Mouse (Mus musculus) spleen, postnatal 36 days (tissue): ENCODE measurements around the gene Hpcal1.

Experiments
- DNase-seq, 2 experiments: peaks; one replicate each; pipeline ENCODE4 v3.0.0; 2022; ENCODE audit warnings: low spot score in 2 of 2, mixed read lengths in 1 of 2

The Hpcal1 gene

GRCm38 (mm10) chr12:17690564-17691281, at the start of gene Hpcal1:
TSS of gene Hpcal1 (plus strand) at chr12:17690856.
- peak; percentile 89 to 91 for DNase-seq

- DNase-seq = no peak
Observed at GRCm38 (mm10) chr12:17641269-17641668, 49.4 kb upstream of the Hpcal1 start.

GRCm38 (mm10) chr12:17644385-17645222, 46.1 kb upstream of the Hpcal1 start:
- no peak for DNase-seq

GRCm38 (mm10) chr12:17646457-17646856, 44.2 kb upstream of the Hpcal1 start:
- DNase-seq = no peak

- DNase-seq = no peak
Observed at GRCm38 (mm10) chr12:17651223-17652095, 39.2 kb upstream of the Hpcal1 start.

- DNase-seq = no peak
Observed at GRCm38 (mm10) chr12:17652216-17653050, 38.2 kb upstream of the Hpcal1 start.

GRCm38 (mm10) chr12:17653051-17653783, 37.4 kb upstream of the Hpcal1 start:
- DNase-seq = no peak

- peak in 1 of 2 experiments; percentile 12 for DNase-seq
Observed at GRCm38 (mm10) chr12:17657561-17658195, 33.0 kb upstream of the Hpcal1 start.

GRCm38 (mm10) chr12:17658521-17658920, 32.1 kb upstream of the Hpcal1 start:
- no peak for DNase-seq

- DNase-seq = no peak
Observed at GRCm38 (mm10) chr12:17661483-17661920, 29.2 kb upstream of the Hpcal1 start.

- no peak for DNase-seq
Observed at GRCm38 (mm10) chr12:17663991-17664635, 26.5 kb upstream of the Hpcal1 start.

- no peak for DNase-seq
Observed at GRCm38 (mm10) chr12:17665906-17666326, 24.7 kb upstream of the Hpcal1 start.

GRCm38 (mm10) chr12:17666616-17667015, 24.0 kb upstream of the Hpcal1 start:
- DNase-seq = peak in 1 of 2 experiments; percentile 14

GRCm38 (mm10) chr12:17673729-17674128, 16.9 kb upstream of the Hpcal1 start:
- DNase-seq = no peak

GRCm38 (mm10) chr12:17674182-17674812, 16.4 kb upstream of the Hpcal1 start:
- no peak for DNase-seq

GRCm38 (mm10) chr12:17677743-17678142, 12.9 kb upstream of the Hpcal1 start:
- no peak for DNase-seq

- DNase-seq = peak in 1 of 2 experiments; percentile 37
Observed at GRCm38 (mm10) chr12:17679571-17679970, 11.1 kb upstream of the Hpcal1 start.

GRCm38 (mm10) chr12:17682161-17682560, 8.5 kb upstream of the Hpcal1 start:
- peak in 1 of 2 experiments; percentile 48 for DNase-seq

- DNase-seq = no peak
Observed at GRCm38 (mm10) chr12:17684315-17684714, 6.3 kb upstream of the Hpcal1 start.
